Mouse (Mus musculus): ENCODE data around the gene Pds5a. TPM values are rescaled to one million over a fixed set of nuclear protein-coding genes. Genes with fewer than 3 reads are reported as not detected.
"Not testable (repeated sequence)": the region's sequence is repeated elsewhere in the genome, so short reads cannot be mapped to it uniquely, and the experiment has no call there.

Pds5a gene
- polyA plus RNA-seq, 1 experiment = 23.5 TPM

GRCm38 (mm10) chr5:65698759-65699136 is 675 bp upstream of the Pds5a start:
- no peak for DNase-seq (ENCODE audit: low read depth, low spot score)
- WGBS = 4% methylated on average over 6 of the region's 6 CpGs

GRCm38 (mm10) chr5:65697486-65697835 is 612 bp downstream of the Pds5a start:
- no peak for DNase-seq (ENCODE audit: low read depth, low spot score)
- under 1% methylated on average over 43 of the region's 49 CpGs for WGBS

- WGBS = under 1% methylated on average over 58 of the region's 58 CpGs
- no peak for DNase-seq (ENCODE audit: low read depth, low spot score)
Measured at GRCm38 (mm10) chr5:65696821-65697485, 1.1 kb downstream of the Pds5a start.

GRCm38 (mm10) chr5:65694076-65694475 is 4.0 kb downstream of the Pds5a start:
- not testable (repeated sequence) for DNase-seq (ENCODE audit: low read depth, low spot score)
- WGBS = 68% methylated on average over 3 of the region's 3 CpGs

GRCm38 (mm10) chr5:65693018-65693417 is 5.1 kb downstream of the Pds5a start:
- DNase-seq (ENCODE audit: low read depth, low spot score) = no peak

GRCm38 (mm10) chr5:65688806-65689205 is 9.3 kb downstream of the Pds5a start:
- DNase-seq (ENCODE audit: low read depth, low spot score) = no peak

GRCm38 (mm10) chr5:65686806-65687205 is 11.3 kb downstream of the Pds5a start:
- WGBS = 68% methylated on average over 3 of the region's 3 CpGs
- no peak for DNase-seq (ENCODE audit: low read depth, low spot score)

More at GRCm38 (mm10) chr5:65688806-65689205, 9.3 kb downstream of the Pds5a start:
- 22% methylated on average over 3 of the region's 3 CpGs for WGBS

- DNase-seq (ENCODE audit: low read depth, low spot score) = no peak
- WGBS = 72% methylated on average over 5 of the region's 5 CpGs
Measured at GRCm38 (mm10) chr5:65678826-65679225, 19.2 kb downstream of the Pds5a start.

- DNase-seq (ENCODE audit: low read depth, low spot score) = no peak
Measured at GRCm38 (mm10) chr5:65672162-65672561, 25.9 kb downstream of the Pds5a start.

- 86% methylated on average over 3 of the region's 3 CpGs for WGBS
- DNase-seq (ENCODE audit: low read depth, low spot score) = no peak
Measured at GRCm38 (mm10) chr5:65667644-65668043, 30.4 kb downstream of the Pds5a start.

GRCm38 (mm10) chr5:65665370-65665769 is 32.7 kb downstream of the Pds5a start:
- DNase-seq (ENCODE audit: low read depth, low spot score) = no peak
- 51% methylated on average over 1 of the region's 1 CpGs for WGBS

GRCm38 (mm10) chr5:65661958-65662357 is 36.1 kb downstream of the Pds5a start:
- WGBS = 93% methylated on average over 2 of the region's 2 CpGs
- DNase-seq (ENCODE audit: low read depth, low spot score) = no peak

- WGBS = 92% methylated on average over 5 of the region's 5 CpGs
- no peak for DNase-seq (ENCODE audit: low read depth, low spot score)
Measured at GRCm38 (mm10) chr5:65653786-65654185, 44.3 kb downstream of the Pds5a start.

GRCm38 (mm10) chr5:65638896-65639295 is 59.2 kb downstream of the Pds5a start:
- no peak for DNase-seq (ENCODE audit: low read depth, low spot score)
- WGBS = 92% methylated on average over 1 of the region's 1 CpGs

- no peak for DNase-seq (ENCODE audit: low read depth, low spot score)
Measured at GRCm38 (mm10) chr5:65624340-65624739, 73.7 kb downstream of the Pds5a start.

GRCm38 (mm10) chr5:65613152-65613924 is 84.7 kb downstream of the Pds5a start:
- 65% methylated on average over 9 of the region's 9 CpGs for WGBS
- DNase-seq (ENCODE audit: low read depth, low spot score) = no peak

GRCm38 (mm10) chr5:65610541-65610940 is 87.5 kb downstream of the Pds5a start:
- WGBS = 83% methylated on average over 4 of the region's 4 CpGs
- DNase-seq (ENCODE audit: low read depth, low spot score) = no peak

- 72% methylated on average over 5 of the region's 5 CpGs for WGBS
- DNase-seq (ENCODE audit: low read depth, low spot score) = no peak
Measured at GRCm38 (mm10) chr5:65609769-65610168, 88.3 kb downstream of the Pds5a start.

- DNase-seq (ENCODE audit: low read depth, low spot score) = no peak
- 80% methylated on average over 1 of the region's 1 CpGs for WGBS
Measured at GRCm38 (mm10) chr5:65606820-65607219, 91.3 kb downstream of the Pds5a start.

- WGBS = 83% methylated on average over 7 of the region's 7 CpGs
- no peak for DNase-seq (ENCODE audit: low read depth, low spot score)
Measured at GRCm38 (mm10) chr5:65599681-65600080, 98.4 kb downstream of the Pds5a start.

- DNase-seq (ENCODE audit: low read depth, low spot score) = no peak
- 87% methylated on average over 2 of the region's 2 CpGs for WGBS
Measured at GRCm38 (mm10) chr5:65592421-65592820, 105.7 kb downstream of the Pds5a start.
